Mouse (Mus musculus): ENCODE measurements at regions not wholly inside any gene's neighbourhood (a gene's known extent, or its start where the extent isn't known, plus 50 kb on each side); places are given as distances from the start of the nearest gene placed in this dataset.

DNA sequence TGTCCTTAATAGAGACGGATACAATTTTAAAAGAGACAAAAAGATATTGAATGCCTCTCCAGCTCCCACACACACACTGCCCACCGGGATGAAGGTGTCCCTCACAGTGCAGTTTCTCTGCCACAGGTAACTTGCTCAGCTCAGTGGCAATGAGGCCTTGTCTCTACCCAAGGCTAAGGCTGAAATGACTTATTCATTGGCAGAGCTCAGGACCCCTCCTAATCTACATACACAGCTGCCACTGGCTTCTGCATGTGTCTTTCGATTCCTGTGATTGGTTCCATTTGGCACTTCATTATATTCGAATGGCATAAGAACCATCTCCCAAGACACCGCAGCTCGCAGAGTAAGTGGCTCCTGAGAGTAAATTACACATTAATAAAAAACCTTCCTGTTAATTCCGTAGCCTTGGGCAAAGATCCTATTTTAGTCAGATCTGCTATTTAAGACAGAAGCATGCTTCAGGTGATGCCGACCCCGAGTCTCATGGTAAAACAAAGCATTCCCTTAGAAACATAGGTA lies 122.2 kb downstream of the Rap2a start:
- Histone ChIP-seq H3K27ac (ENCODE audit: low read length) (no peak overlapping the region), H3K9ac (ENCODE audit: low read length) (no peak overlapping the region), H3K27me3 (ENCODE audit: control insufficient read depth, insufficient read depth, low read depth, low read length) (no peaks in the 10 kb centered on the region), H3K4me1 (replicated peaks; ENCODE audit: control insufficient read depth, insufficient read depth, low read length) (no peaks in the 10 kb centered on the region), H3K9me3 (ENCODE audit: control insufficient read depth, low read length) (no peaks in the 10 kb centered on the region), H3K4me2 (ENCODE audit: low read depth, low read length) (no peak overlapping the region), H3K36me3 (ENCODE audit: control insufficient read depth, insufficient read depth, low read length) (no peaks in the 10 kb centered on the region), H3K4me3 (ENCODE audit: low read length) (no peak overlapping the region)
- WGBS = 79% methylated on average over 9 of the region's 9 CpGs
- no peak for ATAC-seq (ENCODE audit: low read depth)

- no peaks in the 10 kb centered on the region for H3K36me3 ChIP-seq (ENCODE audit: control insufficient read depth, insufficient read depth, low read length)
- 83% methylated on average over 7 of the region's 7 CpGs for WGBS
- H3K9ac ChIP-seq (ENCODE audit: low read length) = no peak overlapping the region
- no peaks in the 10 kb centered on the region for H3K9me3 ChIP-seq (ENCODE audit: control insufficient read depth, low read length)
- H3K4me3 ChIP-seq (ENCODE audit: low read length) = no peak overlapping the region
- no peak overlapping the region for H3K27ac ChIP-seq (ENCODE audit: low read length)
- H3K27me3 ChIP-seq (ENCODE audit: control insufficient read depth, insufficient read depth, low read depth, low read length) = no peaks in the 10 kb centered on the region
- ATAC-seq (ENCODE audit: low read depth) = no peak
- H3K4me1 ChIP-seq (replicated peaks; ENCODE audit: control insufficient read depth, insufficient read depth, low read length) = no peaks in the 10 kb centered on the region
- no peak overlapping the region for H3K4me2 ChIP-seq (ENCODE audit: low read depth, low read length)
Observed at GRCm38 (mm10) chr14:120601510-120601909, 123.3 kb downstream of the Rap2a start.

DNA sequence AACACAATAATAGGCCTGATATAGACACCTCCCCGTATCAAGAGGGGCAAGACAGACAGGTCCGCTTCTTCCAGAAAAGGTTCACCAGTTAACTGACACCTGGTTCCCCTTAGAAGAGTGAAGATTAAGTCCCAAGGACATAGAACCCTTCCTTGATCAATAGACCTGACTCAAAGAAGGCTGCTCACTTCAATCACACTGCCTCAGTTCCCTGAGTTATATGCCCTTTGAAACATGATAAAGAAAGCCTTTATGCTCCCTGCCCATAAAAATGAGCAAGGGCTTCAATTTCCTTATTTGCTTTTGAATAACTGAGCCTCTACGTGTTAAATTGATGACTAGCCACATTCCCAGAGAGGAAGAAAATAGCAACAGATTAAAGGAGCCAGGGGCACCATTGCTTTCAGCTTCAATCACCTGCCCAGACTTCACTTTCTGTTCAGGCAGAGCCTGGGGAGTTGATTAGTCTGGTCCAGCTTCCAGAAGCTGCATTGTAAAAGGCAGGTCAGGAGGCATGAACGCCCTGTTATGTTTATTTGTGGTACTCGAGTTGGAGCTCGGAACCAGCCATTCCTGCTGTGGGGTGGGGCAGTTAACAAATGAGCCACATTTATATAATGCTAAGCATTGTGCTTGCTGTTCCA lies 125.7 kb downstream of the Rap2a start:
- Histone ChIP-seq H3K27me3 (ENCODE audit: control insufficient read depth, insufficient read depth, low read depth, low read length) (no peaks in the 10 kb centered on the region), H3K4me1 (replicated peaks; ENCODE audit: control insufficient read depth, insufficient read depth, low read length) (no peaks in the 10 kb centered on the region), H3K4me3 (ENCODE audit: low read length) (no peak overlapping the region), H3K9ac (ENCODE audit: low read length) (no peak overlapping the region), H3K9me3 (ENCODE audit: control insufficient read depth, low read length) (no peaks in the 10 kb centered on the region), H3K4me2 (ENCODE audit: low read depth, low read length) (no peak overlapping the region), H3K36me3 (ENCODE audit: control insufficient read depth, insufficient read depth, low read length) (no peaks in the 10 kb centered on the region), H3K27ac (ENCODE audit: low read length) (no peak overlapping the region)
- ATAC-seq (ENCODE audit: low read depth) = no peak
- WGBS = 48% methylated on average over 6 of the region's 6 CpGs

DNA sequence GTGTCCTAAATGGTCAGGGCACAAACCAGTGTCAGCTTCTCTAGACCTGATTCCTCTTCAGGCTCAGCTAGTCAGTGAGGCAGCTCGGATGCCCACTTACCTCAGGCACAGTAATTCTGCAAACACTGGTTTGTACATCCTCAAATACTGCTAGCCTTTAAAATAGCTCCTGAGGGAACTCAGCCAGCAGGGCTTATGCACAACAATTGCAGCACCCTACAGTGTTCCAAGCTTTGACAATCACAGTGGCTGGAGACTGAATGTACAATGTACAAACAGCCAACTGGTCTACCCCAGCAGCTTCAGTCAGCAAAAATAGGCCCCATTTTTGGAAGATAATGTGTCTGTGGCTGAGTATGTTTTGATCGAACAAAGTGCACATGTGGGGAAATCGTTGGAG lies 129.6 kb downstream of the Rap2a start:
- no peaks in the 10 kb centered on the region for H3K9me3 ChIP-seq (ENCODE audit: control insufficient read depth, low read length)
- no peak overlapping the region for H3K27ac ChIP-seq (ENCODE audit: low read length)
- H3K4me2 ChIP-seq (ENCODE audit: low read depth, low read length) = no peak overlapping the region
- no peak overlapping the region for H3K4me3 ChIP-seq (ENCODE audit: low read length)
- 83% methylated on average over 3 of the region's 3 CpGs for WGBS
- H3K9ac ChIP-seq (ENCODE audit: low read length) = no peak overlapping the region
- ATAC-seq (ENCODE audit: low read depth) = no peak
- H3K27me3 ChIP-seq (ENCODE audit: control insufficient read depth, insufficient read depth, low read depth, low read length) = no peaks in the 10 kb centered on the region
- no peaks in the 10 kb centered on the region for H3K4me1 ChIP-seq (replicated peaks; ENCODE audit: control insufficient read depth, insufficient read depth, low read length)
- H3K36me3 ChIP-seq (ENCODE audit: control insufficient read depth, insufficient read depth, low read length) = no peaks in the 10 kb centered on the region

GRCm38 (mm10) chr14:120611311-120611710 lies 133.1 kb downstream of the Rap2a start:
- Histone ChIP-seq H3K27ac (ENCODE audit: low read length) (no peak overlapping the region), H3K9ac (ENCODE audit: low read length) (no peak overlapping the region), H3K4me3 (ENCODE audit: low read length) (no peak overlapping the region), H3K36me3 (ENCODE audit: control insufficient read depth, insufficient read depth, low read length) (no peaks in the 10 kb centered on the region), H3K9me3 (ENCODE audit: control insufficient read depth, low read length) (no peaks in the 10 kb centered on the region), H3K4me2 (ENCODE audit: low read depth, low read length) (no peak overlapping the region), H3K27me3 (ENCODE audit: control insufficient read depth, insufficient read depth, low read depth, low read length) (no peaks in the 10 kb centered on the region), H3K4me1 (replicated peaks; ENCODE audit: control insufficient read depth, insufficient read depth, low read length) (no peaks in the 10 kb centered on the region)
- WGBS = 89% methylated on average over 1 of the region's 1 CpGs
- ATAC-seq (ENCODE audit: low read depth) = no peak

DNA sequence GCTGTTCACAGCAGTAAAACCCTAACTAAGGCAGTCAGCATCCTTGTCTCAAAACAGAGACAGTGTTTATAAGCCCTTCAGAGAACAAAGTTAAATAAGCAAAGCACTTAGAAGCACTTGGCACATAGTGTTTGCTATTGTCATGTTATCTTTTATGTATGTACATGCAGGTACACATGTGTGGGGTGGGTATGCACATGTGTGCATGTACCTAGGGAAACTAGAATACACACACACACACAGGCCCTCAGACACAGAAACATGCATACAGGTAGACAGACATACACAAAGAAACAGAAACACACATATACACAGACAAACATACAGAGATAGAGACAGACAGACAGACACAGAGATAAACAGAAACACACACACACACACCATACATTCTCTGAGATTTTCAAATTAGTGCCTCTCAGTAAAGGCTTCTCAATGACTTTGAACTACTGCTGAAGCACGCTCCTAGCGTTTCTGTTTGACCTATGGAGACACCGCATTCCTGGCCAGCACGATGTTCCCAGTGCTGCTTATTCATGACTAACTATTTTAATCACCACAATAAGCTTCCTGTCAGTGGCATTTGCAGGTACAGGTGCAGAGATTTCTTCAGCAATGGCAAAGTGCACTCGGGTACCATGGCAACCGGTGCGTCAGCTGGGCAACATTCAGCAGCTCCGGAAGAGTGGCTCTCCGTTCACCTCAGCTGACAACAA lies 148.1 kb downstream of the Rap2a start:
- Histone ChIP-seq H3K4me2 (ENCODE audit: low read depth, low read length) (no peak overlapping the region), H3K9me3 (ENCODE audit: control insufficient read depth, low read length) (no peaks in the 10 kb centered on the region), H3K36me3 (ENCODE audit: control insufficient read depth, insufficient read depth, low read length) (no peaks in the 10 kb centered on the region), H3K4me1 (replicated peaks; ENCODE audit: control insufficient read depth, insufficient read depth, low read length) (no peaks in the 10 kb centered on the region), H3K27me3 (ENCODE audit: control insufficient read depth, insufficient read depth, low read depth, low read length) (no peaks in the 10 kb centered on the region), H3K27ac (ENCODE audit: low read length) (no peak overlapping the region), H3K4me3 (ENCODE audit: low read length) (no peak overlapping the region), H3K9ac (ENCODE audit: low read length) (no peak overlapping the region)
- WGBS = 46% methylated on average over 9 of the region's 9 CpGs
- ATAC-seq (ENCODE audit: low read depth) = peak; percentile 78; the same call in 1 of the 2 replicates

DNA sequence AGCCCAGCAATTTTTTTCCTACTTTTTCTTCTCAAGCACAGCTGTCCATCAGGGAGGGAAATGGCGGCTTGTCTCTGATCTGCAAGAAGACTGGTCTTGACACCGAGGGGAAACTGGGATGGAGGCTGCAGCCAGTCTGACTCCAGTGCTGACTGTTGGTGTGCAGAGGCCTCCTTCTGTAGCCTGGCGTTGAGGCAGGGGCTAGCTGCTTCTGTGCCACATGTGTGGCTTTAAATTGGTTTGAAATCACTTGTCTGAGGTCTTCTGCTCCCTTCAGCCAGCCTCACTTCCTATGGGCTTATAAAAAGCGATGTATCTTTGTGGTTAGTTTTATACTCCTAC lies 148.7 kb downstream of the Rap2a start:
- ATAC-seq (ENCODE audit: low read depth) = no peak
- Histone ChIP-seq H3K4me1 (replicated peaks; ENCODE audit: control insufficient read depth, insufficient read depth, low read length) (no peaks in the 10 kb centered on the region), H3K27me3 (ENCODE audit: control insufficient read depth, insufficient read depth, low read depth, low read length) (no peaks in the 10 kb centered on the region), H3K36me3 (ENCODE audit: control insufficient read depth, insufficient read depth, low read length) (no peaks in the 10 kb centered on the region), H3K4me3 (ENCODE audit: low read length) (no peak overlapping the region), H3K4me2 (ENCODE audit: low read depth, low read length) (no peak overlapping the region), H3K9ac (ENCODE audit: low read length) (no peak overlapping the region), H3K9me3 (ENCODE audit: control insufficient read depth, low read length) (no peaks in the 10 kb centered on the region), H3K27ac (ENCODE audit: low read length) (no peak overlapping the region)
- WGBS = 61% methylated on average over 4 of the region's 4 CpGs

DNA sequence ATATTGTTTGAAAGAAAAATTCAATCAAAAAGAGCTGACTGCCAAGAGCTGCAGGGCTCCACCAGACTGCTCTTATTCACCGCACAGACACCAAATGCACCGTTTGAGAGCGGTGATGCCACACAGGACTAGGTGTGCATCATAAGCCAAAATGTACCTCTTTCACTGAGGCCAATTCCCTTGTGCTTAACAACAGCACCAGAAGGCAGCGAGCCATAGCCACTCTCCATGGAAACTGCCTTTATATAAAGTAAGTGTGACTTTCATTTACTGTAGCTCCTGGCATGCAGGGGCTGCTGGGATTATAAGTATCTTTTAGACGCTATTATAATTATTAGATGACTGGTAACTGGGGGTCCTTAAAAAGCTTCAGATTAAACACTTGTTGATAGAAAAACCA lies 154.5 kb downstream of the Rap2a start:
- WGBS = 85% methylated on average over 5 of the region's 5 CpGs
- Histone ChIP-seq H3K36me3 (ENCODE audit: control insufficient read depth, insufficient read depth, low read length) (no peaks in the 10 kb centered on the region), H3K9me3 (ENCODE audit: control insufficient read depth, low read length) (no peaks in the 10 kb centered on the region), H3K4me2 (ENCODE audit: low read depth, low read length) (no peak overlapping the region), H3K9ac (ENCODE audit: low read length) (no peak overlapping the region), H3K27me3 (ENCODE audit: control insufficient read depth, insufficient read depth, low read depth, low read length) (no peaks in the 10 kb centered on the region), H3K27ac (ENCODE audit: low read length) (no peak overlapping the region), H3K4me1 (replicated peaks; ENCODE audit: control insufficient read depth, insufficient read depth, low read length) (peaks cover 3% of the 10 kb centered on the region; the same call in 1 of the 2 replicates), H3K4me3 (ENCODE audit: low read length) (no peak overlapping the region)
- no peak for ATAC-seq (ENCODE audit: low read depth)

DNA sequence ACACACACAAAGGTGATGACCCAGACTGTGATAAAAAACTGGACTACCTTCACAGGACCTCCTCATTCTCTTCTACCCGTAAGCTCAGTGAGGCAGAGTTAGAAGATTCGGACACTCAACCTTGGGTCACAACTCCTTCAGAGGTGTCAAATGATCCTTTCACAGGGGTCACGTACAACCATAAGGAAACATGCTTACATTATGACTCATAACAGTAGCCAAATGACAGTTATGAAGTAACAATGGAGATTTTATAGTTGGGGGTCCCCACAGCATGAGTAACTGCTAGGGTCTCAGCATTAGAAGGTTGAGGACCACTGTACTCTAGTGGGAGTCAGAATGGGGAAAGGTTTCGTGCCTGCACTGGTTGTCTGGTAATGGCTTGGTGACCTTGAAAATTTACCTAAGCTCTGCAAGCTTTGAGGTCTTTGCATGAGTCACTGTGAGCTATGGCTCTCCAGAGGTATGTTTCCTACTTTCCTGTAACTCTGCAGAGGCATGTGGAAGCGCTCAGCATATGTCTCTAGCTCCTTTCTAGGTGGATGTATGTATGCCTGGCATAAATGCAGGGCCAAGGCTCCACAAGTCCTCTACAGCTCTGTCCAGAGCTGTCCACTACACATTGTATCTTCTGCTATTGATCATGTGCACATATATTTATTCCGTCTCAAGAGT lies 158.6 kb downstream of the Rap2a start:
- no peak overlapping the region for H3K27ac ChIP-seq (ENCODE audit: low read length)
- H3K9ac ChIP-seq (ENCODE audit: low read length) = no peak overlapping the region
- no peaks in the 10 kb centered on the region for H3K27me3 ChIP-seq (ENCODE audit: control insufficient read depth, insufficient read depth, low read depth, low read length)
- ATAC-seq (ENCODE audit: low read depth) = peak; percentile 10; the same call in 1 of the 2 replicates
- no peaks in the 10 kb centered on the region for H3K36me3 ChIP-seq (ENCODE audit: control insufficient read depth, insufficient read depth, low read length)
- H3K4me3 ChIP-seq (ENCODE audit: low read length) = no peak overlapping the region
- no peaks in the 10 kb centered on the region for H3K9me3 ChIP-seq (ENCODE audit: control insufficient read depth, low read length)
- WGBS = 83% methylated on average over 6 of the region's 6 CpGs
- peaks cover 3% of the 10 kb centered on the region; the same call in 1 of the 2 replicates for H3K4me1 ChIP-seq (replicated peaks; ENCODE audit: control insufficient read depth, insufficient read depth, low read length)
- H3K4me2 ChIP-seq (ENCODE audit: low read depth, low read length) = no peak overlapping the region
